ENCODE assay signal across 9 mouse cellular contexts in the genomic region with DNA sequence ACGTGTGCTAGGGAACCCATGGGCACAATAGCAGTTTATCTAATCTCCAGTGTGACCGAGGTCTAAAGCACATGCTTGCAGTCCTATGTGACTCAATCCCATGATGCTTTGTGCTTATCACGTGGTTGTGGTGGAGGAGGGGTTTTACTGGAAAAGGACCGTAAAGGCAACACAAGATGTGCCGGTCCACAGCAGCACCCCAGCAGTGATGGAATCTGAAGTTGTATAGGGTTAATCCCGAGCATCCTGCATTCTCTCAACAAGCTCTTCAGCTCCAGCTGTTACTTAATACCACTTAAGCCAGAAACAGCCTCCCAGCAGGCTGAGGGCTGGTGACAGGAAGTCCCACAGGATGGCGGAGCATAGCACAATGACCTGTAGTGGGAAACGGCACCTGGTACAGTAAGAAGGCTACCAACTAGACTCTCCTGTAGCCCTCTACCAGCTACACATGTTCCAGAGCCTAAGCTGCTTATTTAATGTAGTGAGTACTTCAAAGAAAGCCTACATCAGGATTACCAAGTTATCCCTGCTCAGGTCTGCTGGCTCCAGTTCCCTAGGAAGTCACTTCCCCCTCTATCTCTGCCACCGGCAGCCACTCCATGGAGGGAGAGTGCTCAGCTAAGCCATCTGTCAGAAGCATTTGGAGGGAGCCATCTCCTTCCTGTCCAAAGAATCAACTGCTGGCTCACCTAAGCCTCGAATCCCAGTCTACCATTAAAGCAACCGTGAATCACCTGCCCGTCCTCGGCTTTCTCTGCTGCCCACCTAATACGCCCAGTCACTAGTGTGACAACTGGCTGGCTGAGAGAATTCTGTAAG. TPM values are rescaled to one million over a fixed set of nuclear protein-coding genes. Genes with fewer than 3 reads are reported as not detected.
A peak's percentile ranks its signal among the peaks of the same experiment; 100 is the strongest.
DNase-seq lines count a peak whose midpoint lies in the region; ATAC-seq and TF ChIP-seq lines count a peak whose summit lies in the region.
"Had no signal": no experiment of that assay in that cellular context is flagged by ENCODE, and none has a peak within 500 bp of the region (broad histone marks: within the 10 kb centered on the region; RNA-seq: fewer than 3 reads in every experiment).

No protein-coding gene starts in this region.

- intact Hi-C loops in heart, postnatal 14 days (cut with DNase I), result loop anchor here (5.0 kb wide), 1 partner anchor 51 kb away; a partner anchor contains a TSS

- H3K36me3 ChIP-seq in forebrain, embryonic 10.5 days (replicated peaks), result peaks cover 26% of the 10 kb centered on the region
- H3K36me3 ChIP-seq in forebrain, embryonic 12.5 days (replicated peaks), result no peaks in the 10 kb centered on the region
- peaks cover 31% of the 10 kb centered on the region for H3K36me3 ChIP-seq in E14TG2a.4 (ENCODE audit: insufficient read depth, low read length)

- 72% methylated on average over 14 of the region's 14 CpGs for WGBS in forebrain, embryonic 10.5 days
- WGBS in forebrain, embryonic 12.5 days, result 69% methylated on average over 14 of the region's 14 CpGs

- no peak overlapping the region for H3K9ac ChIP-seq in forebrain, embryonic 12.5 days

- H3K4me1 ChIP-seq in forebrain, embryonic 10.5 days, result peaks cover 41% of the 10 kb centered on the region
- peaks cover 34% of the 10 kb centered on the region for H3K4me1 ChIP-seq in forebrain, embryonic 12.5 days
- peaks cover 40% of the 10 kb centered on the region for H3K4me1 ChIP-seq in E14TG2a.4 (replicated peaks; ENCODE audit: low read depth, low read length)

- no peaks in the 10 kb centered on the region for H3K9me3 ChIP-seq in forebrain, embryonic 10.5 days
- H3K9me3 ChIP-seq in forebrain, embryonic 12.5 days, result no peaks in the 10 kb centered on the region
- H3K9me3 ChIP-seq in E14TG2a.4 (ENCODE audit: low read length), result no peaks in the 10 kb centered on the region

- no peak overlapping the region for H3K4me3 ChIP-seq in forebrain, embryonic 10.5 days
- no peak overlapping the region for H3K4me3 ChIP-seq in forebrain, embryonic 12.5 days (replicated peaks)
- H3K4me3 ChIP-seq in E14TG2a.4 (replicated peaks; ENCODE audit: low read length), result peak overlapping the region; percentile 55
- H3K4me3 ChIP-seq: myocyte had no signal

- H3K4me2 ChIP-seq in forebrain, embryonic 12.5 days, result no peak overlapping the region

- peak overlapping the region; percentile 12; the same call in 1 of the 2 replicates for H3K27ac ChIP-seq in forebrain, embryonic 10.5 days
- no peak overlapping the region for H3K27ac ChIP-seq in forebrain, embryonic 12.5 days

- DNase-seq in forebrain, embryonic 10.5 days (ENCODE audit: extremely low spot score, low spot score), result no peak
- peak; percentile 63 to 72 for DNase-seq in cerebellum, postnatal 14 days
- peak; percentile 32 to 43 for DNase-seq in heart, postnatal 14 days
- DNase-seq in thymus, adult 18-20 months, result no peak
- no peak for DNase-seq in left cerebral cortex, adult 18-20 months (ENCODE audit: low spot score in 2 of 2)
- no peak for DNase-seq in Muller cell, postnatal 12 days (ENCODE audit: inconsistent ontology term)

- no peak; the same call in 1 of the 2 replicates for ATAC-seq in forebrain, embryonic 12.5 days (ENCODE audit: low FRiP score)

- no peak for TF ChIP-seq CTCF in E14TG2a.4 (conservative IDR thresholded peaks at IDR 0.05; ENCODE audit: low read length)

- H3K27me3 ChIP-seq in forebrain, embryonic 10.5 days (ENCODE audit: poor library complexity, severe bottlenecking), result no peaks in the 10 kb centered on the region
- no peaks in the 10 kb centered on the region for H3K27me3 ChIP-seq in forebrain, embryonic 12.5 days
- no peaks in the 10 kb centered on the region for H3K27me3 ChIP-seq in E14TG2a.4 (ENCODE audit: insufficient read depth, low read length)

RNA-seq across cellular contexts. Expression of a gene that starts 51.3 kb away (rescaled TPM):
- 5.6 and 6.5 TPM in 2 replicates for polyA plus RNA-seq in forebrain, embryonic 10.5 days (2016; fragmentation: Nextera tagmentation; extraction: Ambion mirVana)
- 6.2 and 7.3 TPM in 2 replicates for polyA plus RNA-seq in forebrain, embryonic 12.5 days (2016; fragmentation: Nextera tagmentation; extraction: Ambion mirVana)
- 10 to 100 TPM; 13.9 to 15.9 TPM for total RNA-seq in heart, postnatal 14 days (2021)
- 10 to 100 TPM; 18.2 to 18.5 TPM for total RNA-seq in left cerebral cortex, adult 18-20 months (2021)

Comparison
In these comparisons a context has a peak if more than half of its experiments do, and no peak if none do; other contexts are left out.
1. DNase-seq: peak in cerebellum, postnatal 14 days (2 of 2) and heart, postnatal 14 days (2 of 2); none in forebrain, embryonic 10.5 days (single experiment), thymus, adult 18-20 months (0 of 2), left cerebral cortex, adult 18-20 months (0 of 2) and Muller cell, postnatal 12 days (single experiment).